Mouse (Mus musculus): ENCODE measurements around the gene Stard3. TPM values are rescaled to one million over a fixed set of nuclear protein-coding genes. Genes with fewer than 3 reads are reported as not detected.

Gene Stard3
- 10 to 100 TPM; 22.3 to 23.2 TPM for total RNA-seq (2021)
- long read RNA-seq, experiment 1, transcript Stard3-201 (15 exons, 2,070 nt), result major isoform, 43 of 60 reads
- long read RNA-seq, experiment 1, partial matches to known transcripts, result 8 of 60 reads
- long read RNA-seq, experiment 1, other reads (novel, unspliced or antisense), result 9 of 60 reads
- long read RNA-seq, experiment 2, transcript Stard3-201 (15 exons, 2,070 nt), result major isoform, 19 of 24 reads
- long read RNA-seq, experiment 2, partial matches to known transcripts, result 2 of 24 reads
- long read RNA-seq, experiment 2, other reads (novel, unspliced or antisense), result 3 of 24 reads

DNA sequence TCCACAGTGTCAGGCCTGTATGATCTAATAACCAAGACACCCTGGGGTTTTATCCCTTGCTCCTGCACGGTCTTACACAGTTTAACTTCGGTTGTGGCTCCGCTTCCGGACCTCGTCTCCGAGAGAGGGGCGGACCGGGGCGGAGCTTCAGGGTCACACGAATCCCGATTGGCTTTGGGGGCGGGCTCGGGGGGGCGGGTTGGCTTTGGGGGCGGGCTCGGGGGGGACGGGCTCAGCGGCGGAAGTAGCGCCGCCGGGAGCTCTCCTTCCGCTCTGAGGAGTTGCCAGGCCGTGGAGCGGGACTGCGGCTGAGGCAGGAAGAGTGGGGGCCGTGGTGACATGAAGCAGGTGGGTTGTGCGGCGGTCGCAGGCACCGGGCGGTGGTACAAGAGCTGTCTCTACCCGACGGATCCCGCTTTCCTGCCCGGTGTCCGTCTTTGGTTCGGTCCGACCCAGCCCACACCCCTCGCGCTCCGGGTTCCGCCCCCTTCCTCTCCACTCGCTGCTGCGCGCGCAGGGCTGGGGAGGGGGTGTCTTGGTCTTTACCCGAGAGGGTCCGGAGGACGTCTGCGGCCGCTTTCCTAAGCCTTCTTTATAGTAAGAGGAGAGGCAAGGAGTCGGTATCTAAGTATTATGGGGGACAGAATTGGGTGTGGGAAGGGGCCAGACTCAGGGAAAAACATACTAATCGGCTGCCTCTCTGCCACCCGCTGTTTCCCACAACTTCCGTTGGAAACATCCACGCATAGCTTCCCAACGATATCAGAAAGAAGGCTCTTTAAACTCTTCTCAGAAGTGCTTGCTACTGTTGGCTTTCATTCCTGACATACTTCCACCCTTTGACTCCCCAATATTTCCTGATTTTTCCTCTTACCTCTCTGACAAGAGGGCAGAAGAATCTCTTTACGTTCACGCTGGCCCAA is at the start of gene Stard3:
TSS of gene Stard3 (plus strand) at position 208 of the 923 bp plus-strand sequence.
- peak; percentile 93 to 96 for DNase-seq

GRCm38 (mm10) chr11:98313790-98314323 is 44.3 kb upstream of the Stard3 start:
- peak; percentile 75 to 83 for DNase-seq

GRCm38 (mm10) chr11:98317479-98317878 is 40.7 kb upstream of the Stard3 start:
- no peak for DNase-seq

GRCm38 (mm10) chr11:98318421-98319116 is 39.6 kb upstream of the Stard3 start:
- no peak for DNase-seq

DNA sequence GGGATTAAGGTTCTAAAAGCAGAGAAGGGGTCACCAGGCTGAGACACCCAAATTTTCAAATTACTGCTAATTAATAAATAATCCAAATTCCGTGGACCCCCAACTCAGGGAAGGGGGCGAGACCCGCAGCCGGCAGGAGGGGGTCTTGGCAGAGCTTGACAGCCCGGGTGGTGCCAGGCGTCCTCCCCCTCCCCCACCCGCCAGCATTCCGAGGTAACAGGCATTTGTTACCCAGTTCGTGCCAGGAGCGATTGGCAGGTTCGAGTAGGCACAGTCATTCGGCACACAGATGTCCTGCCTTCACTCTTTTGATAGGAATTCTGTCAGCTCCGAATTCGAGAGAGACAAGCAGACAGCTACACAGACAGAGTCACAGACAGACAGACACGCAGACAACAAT is 39.0 kb upstream of the Stard3 start:
- no peak for DNase-seq

DNA sequence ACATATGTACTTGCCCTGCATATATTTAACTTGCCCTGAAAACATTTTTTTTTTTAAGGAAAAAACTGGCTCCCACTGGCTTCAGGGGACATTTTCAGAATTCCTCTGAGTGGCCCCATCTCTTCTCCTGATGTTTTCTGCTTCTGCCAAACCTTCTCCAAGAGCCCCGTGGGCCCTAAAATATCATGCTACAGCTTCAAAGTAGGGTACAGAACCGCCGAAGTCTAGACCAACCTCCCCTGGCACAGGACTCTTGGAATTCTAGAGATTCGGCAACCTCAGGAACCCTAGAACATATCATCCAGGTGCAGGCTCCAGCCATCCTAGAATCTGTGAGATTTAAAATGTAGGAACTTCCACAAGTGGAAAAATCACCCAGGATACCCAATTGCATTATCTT is 38.6 kb upstream of the Stard3 start:
- DNase-seq, result no peak

DNA sequence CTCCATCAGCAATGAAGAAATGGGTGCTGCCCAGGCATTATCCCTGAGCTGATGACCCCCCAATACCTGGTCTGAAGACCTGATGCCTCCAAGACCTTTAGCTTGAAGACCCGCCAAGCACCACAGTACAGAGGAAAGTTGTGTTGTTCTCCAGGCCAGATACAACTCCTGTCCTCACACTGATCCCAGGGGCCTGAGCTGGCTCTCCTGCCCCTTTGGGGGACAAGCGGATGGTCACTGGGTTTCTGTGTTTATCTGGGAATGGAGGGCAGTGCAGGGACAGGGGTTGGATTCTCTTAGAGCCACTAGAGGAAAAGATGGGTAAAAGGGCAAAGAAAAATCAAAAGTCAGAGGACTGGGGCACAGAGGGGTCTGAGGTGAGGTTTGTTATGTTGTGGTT is 38.2 kb upstream of the Stard3 start:
- no peak for DNase-seq

GRCm38 (mm10) chr11:98320381-98320780 is 37.8 kb upstream of the Stard3 start:
- DNase-seq, result no peak

- no peak for DNase-seq
Observed at GRCm38 (mm10) chr11:98320806-98321676, 37.1 kb upstream of the Stard3 start.

DNA sequence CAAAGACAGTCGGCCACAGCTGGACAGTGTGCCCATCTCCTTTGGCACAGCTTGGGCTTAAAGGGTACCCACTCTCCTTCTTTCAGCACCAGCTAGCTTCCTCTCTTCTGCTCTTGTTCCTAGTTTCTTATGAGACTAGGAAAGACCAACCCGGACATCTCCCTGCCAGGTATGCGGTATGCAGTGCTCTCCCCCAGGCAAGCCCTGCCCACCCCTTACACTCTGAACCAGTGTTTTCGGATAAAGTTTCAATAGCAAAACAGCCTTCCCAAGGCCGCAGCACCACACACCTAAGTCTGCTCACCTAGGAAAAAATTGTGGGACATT is 36.5 kb upstream of the Stard3 start:
- no peak for DNase-seq

- DNase-seq, result no peak
Observed at GRCm38 (mm10) chr11:98322159-98322558, 36.0 kb upstream of the Stard3 start.

- no peak for DNase-seq
Observed at GRCm38 (mm10) chr11:98323136-98323866, 34.9 kb upstream of the Stard3 start.

DNA sequence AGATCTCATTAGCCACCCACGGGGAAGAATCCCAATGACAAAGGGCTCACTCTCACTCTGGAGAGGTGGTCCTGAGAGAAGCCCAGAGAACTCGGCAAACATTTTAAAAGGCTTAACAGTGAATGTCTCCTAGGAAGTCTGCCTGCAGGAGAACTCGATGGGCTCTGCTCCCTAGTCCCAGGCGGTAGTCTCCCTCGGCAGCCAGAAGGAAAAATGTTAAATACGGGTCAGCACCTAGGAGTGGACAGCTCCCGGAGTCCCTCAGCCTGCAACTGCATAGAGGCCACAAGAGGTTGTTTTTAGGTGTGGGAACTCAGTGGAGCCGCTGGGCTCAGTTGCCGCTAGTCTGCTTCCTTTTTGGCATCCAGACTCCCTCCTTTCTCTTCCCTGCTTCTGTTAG is 34.2 kb upstream of the Stard3 start:
- peak in 1 of 2 experiments; percentile 47 for DNase-seq

DNA sequence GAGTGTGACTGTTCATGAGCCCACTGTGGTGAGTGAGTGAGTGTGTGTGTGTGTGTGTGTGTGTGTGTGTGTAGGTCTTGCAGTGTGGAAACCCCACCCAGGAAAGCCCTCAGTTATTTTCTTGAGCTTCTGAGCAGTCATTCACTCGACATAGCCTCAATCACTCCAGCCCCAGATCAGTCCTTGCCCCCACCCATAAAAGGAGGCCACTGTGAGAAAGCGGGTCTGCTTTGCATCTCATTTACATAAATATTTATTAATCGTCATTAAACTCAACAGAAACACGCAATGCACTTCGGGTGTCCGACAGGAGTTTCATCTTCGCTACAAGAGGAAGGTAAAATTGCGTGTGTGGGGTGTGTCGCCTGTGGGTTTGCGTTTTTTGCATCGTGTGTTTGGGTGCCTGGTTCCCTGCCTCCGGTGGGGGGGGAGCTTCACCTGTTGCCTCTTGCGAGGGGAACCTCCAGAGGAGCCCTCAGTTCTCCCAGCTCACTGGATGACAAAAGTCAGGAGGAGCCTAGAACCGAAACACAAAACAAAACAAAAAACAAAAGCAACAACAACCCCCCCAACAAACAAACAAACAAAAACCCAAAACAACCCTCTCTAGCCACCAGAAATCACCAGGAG is 32.9 kb upstream of the Stard3 start:
- no peak for DNase-seq

DNA sequence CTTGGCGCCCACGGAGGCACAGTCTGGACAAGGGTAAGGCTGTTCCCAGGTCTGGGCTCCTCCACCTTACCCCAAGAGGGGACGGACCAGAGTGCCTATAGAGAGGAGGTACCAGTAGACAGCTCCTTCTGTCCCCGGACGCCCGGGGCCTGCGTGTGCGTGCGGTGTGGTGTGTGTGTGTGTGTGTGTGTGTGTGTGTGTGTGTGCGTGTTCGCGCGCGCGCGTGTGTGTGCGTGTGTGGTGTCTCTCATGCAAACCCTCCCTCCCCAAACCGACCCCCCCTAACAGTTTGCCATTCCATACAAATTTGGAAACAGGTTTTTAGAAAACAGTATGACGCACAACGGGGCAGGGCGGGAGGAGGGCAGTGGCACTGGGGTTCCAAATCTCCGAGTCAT is 32.3 kb upstream of the Stard3 start:
- DNase-seq, result no peak

GRCm38 (mm10) chr11:98326741-98327135 is 31.4 kb upstream of the Stard3 start:
- no peak for DNase-seq

GRCm38 (mm10) chr11:98327136-98328030 is 30.8 kb upstream of the Stard3 start:
- DNase-seq, result no peak

DNA sequence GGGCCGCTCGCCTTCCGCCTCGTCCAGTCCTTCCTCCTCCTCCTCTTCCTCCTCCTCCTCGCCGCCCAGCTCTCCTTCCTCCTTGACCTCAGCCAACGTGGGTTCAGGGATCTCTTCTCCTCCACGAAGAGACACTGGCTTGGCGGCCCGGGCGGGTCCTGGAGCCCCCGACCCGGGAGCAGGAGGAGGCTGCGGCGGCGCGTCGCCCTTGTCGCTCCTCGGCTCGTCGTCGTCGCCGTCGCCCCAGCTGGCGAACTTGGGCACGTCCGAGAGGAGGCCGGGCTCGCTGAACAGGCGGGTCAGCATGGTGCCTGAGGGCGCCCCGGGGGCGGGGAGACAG is 30.2 kb upstream of the Stard3 start:
- no peak for DNase-seq

DNA sequence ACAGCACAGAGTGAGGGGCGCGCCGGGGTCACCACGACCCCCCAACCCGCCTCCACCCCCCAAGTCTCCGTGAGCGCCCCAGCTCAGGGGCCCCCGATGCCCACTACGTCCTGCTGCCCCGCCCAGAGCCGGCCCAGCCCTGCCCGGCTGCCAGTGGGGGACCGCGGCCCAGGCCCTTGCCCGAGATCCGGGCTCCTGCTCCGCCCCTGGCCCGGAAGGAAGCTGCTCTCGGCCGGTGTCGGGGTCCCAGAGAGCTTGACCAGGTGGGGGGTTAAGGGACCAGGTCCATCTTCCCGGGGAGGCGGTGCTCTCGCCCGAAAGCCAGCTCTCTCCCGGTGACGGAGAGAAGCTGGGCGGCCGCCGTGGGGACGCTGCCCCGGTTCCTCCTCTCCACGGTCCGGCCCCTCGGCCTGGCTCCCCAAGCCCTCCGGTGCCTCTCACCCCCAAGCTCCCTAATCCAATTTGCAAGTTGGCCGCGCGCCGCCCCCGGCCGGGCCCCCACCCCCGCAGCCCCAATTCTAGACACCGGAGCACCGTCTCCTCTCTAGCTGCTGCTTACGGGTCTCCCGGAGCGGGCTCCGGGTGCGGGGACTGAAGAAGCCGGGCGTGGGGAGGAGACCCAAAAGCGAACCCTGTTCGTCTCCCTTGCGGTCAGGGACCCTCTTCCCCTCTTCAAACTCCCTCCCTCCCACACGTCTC is 29.6 kb upstream of the Stard3 start:
- DNase-seq, result no peak

All from adrenal gland, postnatal 36 days (tissue).